Comparison of ENCODE assay signal across 20 mouse cellular contexts in genomic region chr2:127252787-127253186, GRCm38 (mm10). TPM values are rescaled to one million over a fixed set of nuclear protein-coding genes. Genes with fewer than 3 reads are reported as not detected.
DNase-seq lines count a peak whose midpoint lies in the region; ATAC-seq and TF ChIP-seq lines count a peak whose summit lies in the region.
"Had no signal": no experiment of that assay in that cellular context is flagged by ENCODE, and none has a peak within 500 bp of the region (broad histone marks: within the 10 kb centered on the region; RNA-seq: fewer than 3 reads in every experiment).

No protein-coding gene starts in this region.

- peak overlapping the region; percentile 45 to 61 for H3K27ac ChIP-seq in heart, embryonic 14.5 days (replicated peaks in 1 of 2; ENCODE audit: control insufficient read depth in 1 of 2, insufficient read depth in 1 of 2, low read depth in 2 of 2, low read length in 2 of 2)
- 0 out of 2 replicates have a peak overlapping the region, but pooled peaks have one; percentile 37 for H3K27ac ChIP-seq in kidney, embryonic 16.5 days (ENCODE audit: low read length)
- H3K27ac ChIP-seq: embryonic facial prominence, embryonic 15.5 days; hindbrain, embryonic 12.5 days; limb, embryonic 10.5 days; macrophage; midbrain, embryonic 10.5 days had no signal

- H3ac ChIP-seq in myocyte (ENCODE audit: control insufficient read depth, insufficient read length): no peak overlapping the region

- H3K27me3 ChIP-seq in heart, embryonic 14.5 days (ENCODE audit: control insufficient read depth, insufficient read depth, low read length): no peaks in the 10 kb centered on the region
- no peaks in the 10 kb centered on the region for H3K27me3 ChIP-seq in kidney, embryonic 16.5 days (ENCODE audit: insufficient read depth, low read length)
- no peaks in the 10 kb centered on the region for H3K27me3 ChIP-seq in myocyte (ENCODE audit: control insufficient read depth, insufficient read depth, insufficient read length)
- H3K27me3 ChIP-seq: embryonic facial prominence, embryonic 15.5 days; hindbrain, embryonic 12.5 days had no signal

- no peak overlapping the region for H3K9ac ChIP-seq in heart, embryonic 14.5 days (ENCODE audit: low read length)
- H3K9ac ChIP-seq in kidney, embryonic 16.5 days (replicated peaks; ENCODE audit: low read length): no peak overlapping the region
- H3K9ac ChIP-seq: embryonic facial prominence, embryonic 15.5 days; hindbrain, embryonic 12.5 days had no signal

- TF ChIP-seq POLR2A in myocyte (IDR thresholded peaks at IDR 0.05; ENCODE audit: insufficient read length, low read depth): no peak

- WGBS in heart, embryonic 14.5 days: 80% methylated on average over 5 of the region's 5 CpGs
- WGBS in kidney, embryonic 16.5 days: 33% methylated on average over 5 of the region's 5 CpGs

- H3K4me1 ChIP-seq in heart, embryonic 14.5 days (ENCODE audit: control insufficient read depth in 2 of 2, insufficient read depth in 2 of 2, low read length in 2 of 2): peaks cover 12 to 36% of the 10 kb centered on the region in 2 experiments
- H3K4me1 ChIP-seq in kidney, embryonic 16.5 days (ENCODE audit: insufficient read depth, low read length): peaks cover 21% of the 10 kb centered on the region

- H3K4me2 ChIP-seq in heart, embryonic 14.5 days (ENCODE audit: low read length): no peak overlapping the region
- H3K4me2 ChIP-seq in kidney, embryonic 16.5 days (replicated peaks; ENCODE audit: low read depth, low read length): no peak overlapping the region
- peak overlapping the region; percentile 25 for H3K4me2 ChIP-seq in myocyte (ENCODE audit: low read depth)
- H3K4me2 ChIP-seq: embryonic facial prominence, embryonic 15.5 days; hindbrain, embryonic 12.5 days had no signal

- ATAC-seq in heart, embryonic 14.5 days (ENCODE audit: insufficient number of reproducible peaks, insufficient read depth, low FRiP score, low read depth): no peak
- no peak for ATAC-seq in kidney, embryonic 16.5 days (ENCODE audit: low FRiP score, low TSS enrichment)
- ATAC-seq: forebrain, embryonic 14.5 days; intestine, postnatal 0 days; lung, postnatal 0 days; midbrain, embryonic 16.5 days had no signal

- no peaks in the 10 kb centered on the region for H3K9me3 ChIP-seq in heart, embryonic 14.5 days (ENCODE audit: control insufficient read depth, low read length)
- H3K9me3 ChIP-seq in kidney, embryonic 16.5 days (ENCODE audit: low read length): no peaks in the 10 kb centered on the region
- H3K9me3 ChIP-seq: embryonic facial prominence, embryonic 15.5 days; hindbrain, embryonic 12.5 days; limb, embryonic 10.5 days; midbrain, embryonic 10.5 days had no signal

- DNase-seq in adrenal gland, postnatal 14 days: peak; percentile 22
- DNase-seq in adrenal gland, adult 18-20 months (ENCODE audit: low spot score in 2 of 2): no peak
- DNase-seq in heart, adult 8-10 months (ENCODE audit: low spot score): no peak
- DNase-seq in kidney, adult 18-20 months: no peak
- DNase-seq: cerebellum, adult 9-10 months; liver; right cerebral cortex, postnatal 4 days; thymus, postnatal 25 days had no signal

- H3K79me2 ChIP-seq in myocyte (ENCODE audit: control insufficient read depth, insufficient read depth): peaks cover 14% of the 10 kb centered on the region

- no peak overlapping the region for H3K4me3 ChIP-seq in heart, embryonic 14.5 days (ENCODE audit: control insufficient read depth in 1 of 2, insufficient read depth in 1 of 2, low read depth in 1 of 2, low read length in 2 of 2)
- no peak overlapping the region for H3K4me3 ChIP-seq in kidney, embryonic 16.5 days (ENCODE audit: low read length)
- no peak overlapping the region for H3K4me3 ChIP-seq in myocyte
- H3K4me3 ChIP-seq: embryonic facial prominence, embryonic 15.5 days; hindbrain, embryonic 12.5 days; limb, embryonic 10.5 days; midbrain, embryonic 10.5 days had no signal

- H3K36me3 ChIP-seq in heart, embryonic 14.5 days (ENCODE audit: control insufficient read depth, insufficient read depth, low read length): peaks cover 31% of the 10 kb centered on the region
- peaks cover 19% of the 10 kb centered on the region for H3K36me3 ChIP-seq in kidney, embryonic 16.5 days (ENCODE audit: insufficient read depth, low read length)
- no peaks in the 10 kb centered on the region for H3K36me3 ChIP-seq in myocyte (ENCODE audit: control insufficient read depth, insufficient read depth)

TF ChIP-seq in myocyte, 11 proteins besides CTCF, POLR2A, EP300 and RAD21:
- TF ChIP-seq MYOD1 (IDR thresholded peaks at IDR 0.05; ENCODE audit: control insufficient read depth in 1 of 3, insufficient read length in 2 of 3, low read depth in 2 of 3) (no peak), USF1 (IDR thresholded peaks at IDR 0.05; ENCODE audit: low read depth) (no peak), E2F4 (IDR thresholded peaks at IDR 0.05; ENCODE audit: insufficient read depth) (no peak), MYOG (IDR thresholded peaks at IDR 0.05; ENCODE audit: control insufficient read depth in 1 of 3, insufficient read depth in 1 of 3, insufficient read length in 2 of 3, low read depth in 2 of 3) (no peak)

RNA-seq across cellular contexts. Expression of gene Tmem127, which starts 5.1 kb away (rescaled TPM):
- 65.1 and 65.3 TPM in 2 replicates for total RNA-seq in adrenal gland, postnatal 14 days (2021)
- total RNA-seq in adrenal gland, adult 18-20 months (2021): 10 to 100 TPM; 71.4 to 80.8 TPM
- polyA plus RNA-seq in heart, embryonic 14.5 days (2014; fragmentation: Nextera tagmentation; extraction: Ambion mirVana): 17.1 and 17.7 TPM in 2 replicates
- total RNA-seq in heart, adult 8-10 months (2022): 10 to 100 TPM; 23.9 to 27.7 (median 27.2) TPM
- 29.0 and 29.5 TPM in 2 replicates for polyA plus RNA-seq in kidney, embryonic 16.5 days (2015; fragmentation: Nextera tagmentation; extraction: Ambion mirVana)
- 23.0 TPM for polyA plus RNA-seq in myocyte (2012; fragmentation: generic; extraction: Trizol)

RNA-seq across cellular contexts. Expression of gene Ciao1, which starts 5.2 kb away (rescaled TPM):
- total RNA-seq in adrenal gland, postnatal 14 days (2021): 93.5 and 101 TPM in 2 replicates
- total RNA-seq in adrenal gland, adult 18-20 months (2021): 100 to 1,000 TPM in 1 of 2 experiments, 10 to 100 TPM in 1; 92.7 to 103 TPM
- 55.6 and 61.7 TPM in 2 replicates for polyA plus RNA-seq in heart, embryonic 14.5 days (2014; fragmentation: Nextera tagmentation; extraction: Ambion mirVana)
- 10 to 100 TPM; 57.8 to 73.8 (median 70.6) TPM for total RNA-seq in heart, adult 8-10 months (2022)
- 74.2 and 81.7 TPM in 2 replicates for polyA plus RNA-seq in kidney, embryonic 16.5 days (2015; fragmentation: Nextera tagmentation; extraction: Ambion mirVana)
- 53.9 TPM for polyA plus RNA-seq in myocyte (2012; fragmentation: generic; extraction: Trizol)

RNA-seq across cellular contexts. Expression of gene Stard7, which starts 17.2 kb away (rescaled TPM):
- total RNA-seq in adrenal gland, postnatal 14 days (2021): 123 and 134 TPM in 2 replicates
- 100 to 1,000 TPM in 1 of 2 experiments, 10 to 100 TPM in 1; 81.9 to 100 TPM for total RNA-seq in adrenal gland, adult 18-20 months (2021)
- polyA plus RNA-seq in heart, embryonic 14.5 days (2014; fragmentation: Nextera tagmentation; extraction: Ambion mirVana): 128 and 136 TPM in 2 replicates
- 100 to 1,000 TPM; 162 to 173 (median 169) TPM for total RNA-seq in heart, adult 8-10 months (2022)
- polyA plus RNA-seq in kidney, embryonic 16.5 days (2015; fragmentation: Nextera tagmentation; extraction: Ambion mirVana): 76.1 and 84.9 TPM in 2 replicates
- 25.9 TPM for polyA plus RNA-seq in myocyte (2012; fragmentation: generic; extraction: Trizol)

RNA-seq across cellular contexts. Expression of gene Snrnp200, which starts 44.6 kb away (rescaled TPM):
- 67.1 and 69.7 TPM in 2 replicates for total RNA-seq in adrenal gland, postnatal 14 days (2021)
- 10 to 100 TPM; 63.0 to 68.6 TPM for total RNA-seq in adrenal gland, adult 18-20 months (2021)
- polyA plus RNA-seq in heart, embryonic 14.5 days (2014; fragmentation: Nextera tagmentation; extraction: Ambion mirVana): 47.2 and 47.7 TPM in 2 replicates
- 10 to 100 TPM; 61.1 to 72.6 (median 67.5) TPM for total RNA-seq in heart, adult 8-10 months (2022)
- polyA plus RNA-seq in kidney, embryonic 16.5 days (2015; fragmentation: Nextera tagmentation; extraction: Ambion mirVana): 67.2 and 70.5 TPM in 2 replicates
- polyA plus RNA-seq in myocyte (2012; fragmentation: generic; extraction: Trizol): 41.2 TPM

RNA-seq across cellular contexts. Expression of gene 1810024B03Rik, which starts 44.7 kb away (rescaled TPM):
- 1.4 and 1.5 TPM in 2 replicates for total RNA-seq in adrenal gland, postnatal 14 days (2021)
- 1 to 10 TPM in 1 of 2 experiments, under 1 TPM in 1; 0.96 to 1.5 TPM for total RNA-seq in adrenal gland, adult 18-20 months (2021)
- 1.4 and 1.8 TPM in 2 replicates for polyA plus RNA-seq in heart, embryonic 14.5 days (2014; fragmentation: Nextera tagmentation; extraction: Ambion mirVana)
- total RNA-seq in heart, adult 8-10 months (2022): under 1 TPM in 3 of 4 experiments, not detected in 1; 0.28 to 0.38 (median 0.28) TPM
- polyA plus RNA-seq in kidney, embryonic 16.5 days (2015; fragmentation: Nextera tagmentation; extraction: Ambion mirVana): 1.6 and 2.1 TPM in 2 replicates
- 1.1 TPM for polyA plus RNA-seq in myocyte (2012; fragmentation: generic; extraction: Trizol)
